Comparison of ENCODE assay signal across 8 mouse cellular contexts in genomic region chr10:73099846-73100241, GRCm38 (mm10). TPM values are rescaled to one million over a fixed set of nuclear protein-coding genes. Genes with fewer than 3 reads are reported as not detected.
A peak's percentile ranks its signal among the peaks of the same experiment; 100 is the strongest.
DNase-seq lines count a peak whose midpoint lies in the region; ATAC-seq and TF ChIP-seq lines count a peak whose summit lies in the region.

No protein-coding gene starts in this region.

- CTCF ChIA-PET in Patski (lab: Charles Lee) = interaction anchor here (0.6 to 1.2 kb wide), 2 partner anchors 20 to 306 kb away, joined by 3 read pairs; no protein-coding TSS in a partner anchor

- under 1% methylated on average over 37 of the region's 37 CpGs for WGBS in heart, embryonic 13.5 days
- WGBS in forebrain, embryonic 11.5 days = under 1% methylated on average over 33 of the region's 37 CpGs
- 0% methylated on average over 37 of the region's 37 CpGs for WGBS in limb, embryonic 13.5 days

- H3K4me3 ChIP-seq in heart, embryonic 13.5 days = peak overlapping the region; percentile 61
- peak overlapping the region; percentile 60 for H3K4me3 ChIP-seq in forebrain, embryonic 11.5 days (ENCODE audit: low read depth, low read length)
- H3K4me3 ChIP-seq in limb, embryonic 13.5 days = peak overlapping the region; percentile 63

- H3K4me1 ChIP-seq in heart, embryonic 13.5 days = peaks cover 14% of the 10 kb centered on the region; the same call in 1 of the 2 replicates
- no peaks in the 10 kb centered on the region for H3K4me1 ChIP-seq in forebrain, embryonic 11.5 days (replicated peaks; ENCODE audit: control insufficient read depth, insufficient read depth, low read length)
- peaks cover 28% of the 10 kb centered on the region for H3K4me1 ChIP-seq in limb, embryonic 13.5 days

- no peak for ATAC-seq in heart, embryonic 13.5 days (ENCODE audit: extremely low read depth, insufficient number of reproducible peaks, low FRiP score, low TSS enrichment)
- ATAC-seq in Patski = peak; percentile 57
- peak; percentile 54 for ATAC-seq in forebrain, embryonic 11.5 days (replicated peaks; ENCODE audit: low FRiP score)
- ATAC-seq in limb, embryonic 13.5 days (ENCODE audit: low FRiP score, low read depth) = peak; percentile 62; the same call in 1 of the 2 replicates

- peak overlapping the region; percentile 65 for H3K9ac ChIP-seq in heart, embryonic 13.5 days
- peak overlapping the region; percentile 45 for H3K9ac ChIP-seq in forebrain, embryonic 11.5 days (ENCODE audit: low read length)
- peak overlapping the region; percentile 57 for H3K9ac ChIP-seq in limb, embryonic 13.5 days

- in situ Hi-C loops in Patski (cut with MboI; ENCODE audit: low pct_unique_long_range_greater_than_20kb) = loop anchor here (10.0 to 25.0 kb wide), 4 partner anchors 1105 to 1737 kb away; no protein-coding TSS in a partner anchor

- no peak for TF ChIP-seq CTCF in Patski (IDR thresholded peaks at IDR 0.05)

- H3K36me3 ChIP-seq in heart, embryonic 13.5 days = no peaks in the 10 kb centered on the region
- H3K36me3 ChIP-seq in forebrain, embryonic 11.5 days (ENCODE audit: control insufficient read depth, insufficient read depth, low read length) = no peaks in the 10 kb centered on the region
- no peaks in the 10 kb centered on the region for H3K36me3 ChIP-seq in limb, embryonic 13.5 days

- DNase-seq in heart, postnatal 4 days = no peak
- no peak for DNase-seq in Patski (ENCODE audit: low read depth, low spot score)
- no peak for DNase-seq in forebrain, embryonic 11.5 days (ENCODE audit: low spot score)
- DNase-seq in retina, embryonic 14.5 days (ENCODE audit: low spot score) = peak; percentile 61
- DNase-seq in right cerebral cortex, adult 2 months (ENCODE audit: low spot score in 2 of 2) = no peak
- no peak for DNase-seq in natural killer cell, adult 2 months (ENCODE audit: low spot score in 2 of 2)

- H3K27me3 ChIP-seq in heart, embryonic 13.5 days (replicated peaks) = peaks cover 83% of the 10 kb centered on the region
- peaks cover 27% of the 10 kb centered on the region for H3K27me3 ChIP-seq in Patski
- peaks cover 26% of the 10 kb centered on the region for H3K27me3 ChIP-seq in forebrain, embryonic 11.5 days (ENCODE audit: control insufficient read depth, insufficient read depth, low read length)
- peaks cover 61% of the 10 kb centered on the region for H3K27me3 ChIP-seq in limb, embryonic 13.5 days

- peak overlapping the region; percentile 96 for H3K4me2 ChIP-seq in heart, embryonic 13.5 days
- H3K4me2 ChIP-seq in forebrain, embryonic 11.5 days (ENCODE audit: low read depth, low read length, severe bottlenecking) = peak overlapping the region; percentile 91
- H3K4me2 ChIP-seq in limb, embryonic 13.5 days (replicated peaks) = peak overlapping the region; percentile 98

- H3K9me3 ChIP-seq in heart, embryonic 13.5 days = no peaks in the 10 kb centered on the region
- H3K9me3 ChIP-seq in forebrain, embryonic 11.5 days (ENCODE audit: control insufficient read depth, low read length) = no peaks in the 10 kb centered on the region
- H3K9me3 ChIP-seq in limb, embryonic 13.5 days = no peaks in the 10 kb centered on the region

- no peak overlapping the region for H3K27ac ChIP-seq in heart, embryonic 13.5 days (replicated peaks)
- no peak overlapping the region for H3K27ac ChIP-seq in forebrain, embryonic 11.5 days (ENCODE audit: low read depth, low read length)
- H3K27ac ChIP-seq in limb, embryonic 13.5 days = no peak overlapping the region

- POLR2A ChIA-PET in Patski (lab: Charles Lee) = interaction anchor here (1.0 kb wide), 1 partner anchor 74 kb away, joined by 3 read pairs; no protein-coding TSS in a partner anchor

RNA-seq across cellular contexts. Expression of gene Pcdh15, which starts 0.7 kb away (rescaled TPM):
- 0.25 and 0.59 TPM in 2 replicates for polyA plus RNA-seq in heart, embryonic 13.5 days (2015; fragmentation: Nextera tagmentation; extraction: Ambion mirVana)
- total RNA-seq in heart, postnatal 4 days (2021) = under 1 TPM; 0.54 to 0.74 TPM
- 0.41 TPM for polyA plus RNA-seq in Patski (2021)
- polyA plus RNA-seq in forebrain, embryonic 11.5 days (2014; fragmentation: Nextera tagmentation; extraction: Ambion mirVana) = 0.87 and 1.0 TPM in 2 replicates
- polyA plus RNA-seq in limb, embryonic 13.5 days (2015; fragmentation: Nextera tagmentation; extraction: Ambion mirVana) = 2.6 and 3.2 TPM in 2 replicates
